Mouse (Mus musculus) bone marrow, adult 2 months (tissue): ENCODE measurements around the gene Gtpbp3.

Experiments used
- CTCF ChIP-seq: fragments of 200-500 bp; IDR thresholded peaks from 2 replicates; pipeline ENCODE4 v1.5.1; 2011; ENCODE audit warnings: low read length, control low read depth; ENCODE audit not compliant: control insufficient read depth, insufficient read depth
- POLR2A ChIP-seq: fragments of 200-500 bp; IDR thresholded peaks from 2 replicates; pipeline ENCODE4 v1.6.1; 2011; ENCODE audit warnings: low read depth, mild to moderate bottlenecking, control low read depth, low read length, borderline replicate concordance; ENCODE audit not compliant: control insufficient read depth

DNA sequence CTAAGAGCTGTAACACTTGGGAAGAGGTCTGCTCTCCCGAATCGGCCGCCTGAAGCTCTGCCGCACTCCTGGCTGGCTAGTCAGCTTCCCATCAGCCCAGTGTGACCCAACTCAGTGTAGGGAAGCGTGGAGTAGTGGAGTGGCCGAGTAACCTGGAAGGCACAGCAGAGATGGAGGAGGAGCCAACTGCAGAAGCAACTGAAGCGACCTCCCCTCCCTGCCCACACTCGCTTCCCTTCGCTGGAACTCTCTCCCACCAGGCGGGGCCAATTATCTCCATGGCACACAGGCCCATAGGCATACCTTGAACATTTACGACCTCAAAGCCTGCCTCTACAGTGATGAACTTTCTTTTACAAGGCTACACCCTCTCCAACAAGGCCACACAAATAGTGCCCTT, 36.1 kb upstream of the Gtpbp3 start:
- TF ChIP-seq CTCF (no peak), POLR2A (no peak)
